Mouse (Mus musculus) heart, embryonic 16.5 days (tissue): ENCODE measurements around the gene Chd2. TPM values are rescaled to one million over a fixed set of nuclear protein-coding genes. Genes with fewer than 3 reads are reported as not detected.
A peak's percentile ranks its signal among the peaks of the same experiment; 100 is the strongest.

Source experiments
- ATAC-seq: fragments of 200-750 bp; cut with Nextera tagmentation; replicated peaks from 2 replicates; pipeline ENCODE4 v1.8.0; 2017; ENCODE audit warnings: moderate number of reproducible peaks; ENCODE audit not compliant: insufficient read depth, low FRiP score; ENCODE audit errors: extremely low read depth
- H3K27ac ChIP-seq: fragments of 300-500 bp; sonication (generic); 2 replicates; pipeline ENCODE4 v1.5.1; 2014; ENCODE audit warnings: mild to moderate bottlenecking, low read length, control low read depth, moderate library complexity
- H3K27me3 ChIP-seq: fragments of 300-500 bp; sonication (generic); 2 replicates; pipeline ENCODE4 v1.6.1; 2014; ENCODE audit warnings: low read length, mixed read lengths; ENCODE audit not compliant: control insufficient read depth, insufficient read depth
- H3K36me3 ChIP-seq: fragments of 300-500 bp; sonication (generic); 2 replicates; pipeline ENCODE4 v1.6.1; 2014; ENCODE audit not compliant: control insufficient read depth, insufficient read depth
- H3K4me1 ChIP-seq: fragments of 300-500 bp; sonication (generic); 2 replicates; pipeline ENCODE4 v1.6.1; 2014; ENCODE audit warnings: low read length, mixed read lengths; ENCODE audit not compliant: control insufficient read depth, insufficient read depth
- H3K4me2 ChIP-seq: fragments of 300-500 bp; sonication (generic); 2 replicates; pipeline ENCODE4 v1.6.1; 2014; ENCODE audit warnings: low read depth, mild to moderate bottlenecking, control low read depth, low read length
- H3K4me3 ChIP-seq: fragments of 300-500 bp; sonication (generic); 2 replicates; pipeline ENCODE4 v1.5.1; 2014; ENCODE audit warnings: mild to moderate bottlenecking, control low read depth, low read length
- H3K9ac ChIP-seq: fragments of 300-500 bp; sonication (generic); 2 replicates; pipeline ENCODE4 v1.6.1; 2014; ENCODE audit warnings: low read length, control low read depth
- H3K9me3 ChIP-seq: fragments of 300-500 bp; sonication (generic); replicated peaks from 2 replicates; pipeline ENCODE4 v1.6.1; 2016; ENCODE audit warnings: low read length; ENCODE audit not compliant: control insufficient read depth
- WGBS: fragments of 180-500 bp; shearing (Covaris S2); extraction: QIAGEN DNeasy Blood & Tissue Kit; methylation state at CpG from one replicate; pipeline ENCODE4 v1.1.7; 2014; 5-methylcytosine and 5-hydroxymethylcytosine counted together
- polyA plus RNA-seq: library from polyadenylated mRNA; unstranded; fragments of >200 nt; fragmentation: Nextera tagmentation; extraction: Ambion mirVana; gene quantifications from 2 replicates; pipeline ENCODE4 v1.2.1, GENCODE M21; 2015

The Chd2 gene
- polyA plus RNA-seq, 1 experiment from 2014 or later: 33.1 TPM

- Histone ChIP-seq H3K9me3 (no peaks in the 10 kb centered on the region), H3K4me1 (peaks cover 16% of the 10 kb centered on the region), H3K4me3 (no peak overlapping the region), H3K36me3 (no peaks in the 10 kb centered on the region), H3K27me3 (peaks cover 17% of the 10 kb centered on the region), H3K27ac (no peak overlapping the region), H3K4me2 (no peak overlapping the region), H3K9ac (no peak overlapping the region)
- ATAC-seq: no peak
- 43% methylated on average over 3 of the region's 3 CpGs for WGBS
Measured at GRCm38 (mm10) chr7:73403538-73403937, 138.1 kb downstream of the Chd2 start.

- Histone ChIP-seq H3K36me3 (no peaks in the 10 kb centered on the region), H3K4me3 (no peak overlapping the region), H3K27ac (no peak overlapping the region), H3K4me2 (no peak overlapping the region), H3K9ac (no peak overlapping the region), H3K27me3 (peaks cover 19% of the 10 kb centered on the region), H3K4me1 (peaks cover 18% of the 10 kb centered on the region), H3K9me3 (no peaks in the 10 kb centered on the region)
- 88% methylated on average over 1 of the region's 1 CpGs for WGBS
- ATAC-seq: no peak
Measured at GRCm38 (mm10) chr7:73402671-73403070, 139.0 kb downstream of the Chd2 start.

GRCm38 (mm10) chr7:73402106-73402505 is 139.5 kb downstream of the Chd2 start:
- H3K27me3 ChIP-seq: peaks cover 23% of the 10 kb centered on the region
- H3K4me1 ChIP-seq: peaks cover 18% of the 10 kb centered on the region
- H3K36me3 ChIP-seq: no peaks in the 10 kb centered on the region
- H3K9me3 ChIP-seq: no peaks in the 10 kb centered on the region
- H3K4me2 ChIP-seq: no peak overlapping the region
- H3K4me3 ChIP-seq: no peak overlapping the region
- WGBS: 60% methylated on average over 2 of the region's 2 CpGs
- no peak for ATAC-seq
- H3K27ac ChIP-seq: no peak overlapping the region
- no peak overlapping the region for H3K9ac ChIP-seq

- 27% methylated on average over 20 of the region's 20 CpGs for WGBS
- H3K4me3 ChIP-seq: peak overlapping the region; percentile 50
- no peaks in the 10 kb centered on the region for H3K36me3 ChIP-seq
- no peak for ATAC-seq
- no peaks in the 10 kb centered on the region for H3K9me3 ChIP-seq
- no peak overlapping the region for H3K27ac ChIP-seq
- peak overlapping the region; percentile 41 for H3K9ac ChIP-seq
- H3K4me1 ChIP-seq: peaks cover 18% of the 10 kb centered on the region
- peak overlapping the region; percentile 68 for H3K4me2 ChIP-seq
- H3K27me3 ChIP-seq: peaks cover 28% of the 10 kb centered on the region
Measured at GRCm38 (mm10) chr7:73400051-73400916, 141.3 kb downstream of the Chd2 start.

- Histone ChIP-seq H3K27ac (no peak overlapping the region), H3K4me3 (peak overlapping the region; percentile 50), H3K4me1 (peaks cover 18% of the 10 kb centered on the region), H3K4me2 (peak overlapping the region; percentile 68), H3K9ac (peak overlapping the region; percentile 41), H3K27me3 (peaks cover 28% of the 10 kb centered on the region), H3K36me3 (no peaks in the 10 kb centered on the region), H3K9me3 (no peaks in the 10 kb centered on the region)
- ATAC-seq: peak; percentile 68
- 3% methylated on average over 19 of the region's 19 CpGs for WGBS
Measured at GRCm38 (mm10) chr7:73399501-73400044, 142.1 kb downstream of the Chd2 start.

- Histone ChIP-seq H3K27ac (no peak overlapping the region), H3K36me3 (no peaks in the 10 kb centered on the region), H3K4me2 (peak overlapping the region; percentile 68), H3K4me1 (peaks cover 18% of the 10 kb centered on the region), H3K4me3 (peak overlapping the region; percentile 50), H3K9me3 (no peaks in the 10 kb centered on the region), H3K9ac (peak overlapping the region; percentile 18), H3K27me3 (peaks cover 28% of the 10 kb centered on the region)
- WGBS: 11% methylated on average over 19 of the region's 19 CpGs
- 0 out of 2 replicates have a peak, but pooled peaks have one; percentile 19 for ATAC-seq
Measured at GRCm38 (mm10) chr7:73398806-73399442, 142.7 kb downstream of the Chd2 start.

GRCm38 (mm10) chr7:73398319-73398718 is 143.3 kb downstream of the Chd2 start:
- WGBS: 12% methylated on average over 11 of the region's 11 CpGs
- Histone ChIP-seq H3K36me3 (no peaks in the 10 kb centered on the region), H3K27me3 (peaks cover 32% of the 10 kb centered on the region), H3K4me2 (peak overlapping the region; percentile 68), H3K4me3 (peak overlapping the region; percentile 7; the same call in 1 of the 2 replicates), H3K4me1 (peaks cover 18% of the 10 kb centered on the region), H3K9me3 (no peaks in the 10 kb centered on the region), H3K27ac (no peak overlapping the region), H3K9ac (no peak overlapping the region)
- no peak; the same call in 1 of the 2 replicates for ATAC-seq

GRCm38 (mm10) chr7:73394013-73394409 is 147.6 kb downstream of the Chd2 start:
- no peaks in the 10 kb centered on the region for H3K9me3 ChIP-seq
- H3K27me3 ChIP-seq: peaks cover 20% of the 10 kb centered on the region
- WGBS: 71% methylated on average over 4 of the region's 4 CpGs
- H3K4me3 ChIP-seq: no peak overlapping the region
- peaks cover 17% of the 10 kb centered on the region for H3K4me1 ChIP-seq
- no peak for ATAC-seq
- H3K4me2 ChIP-seq: peak overlapping the region; percentile 97; the same call in 1 of the 2 replicates
- no peaks in the 10 kb centered on the region for H3K36me3 ChIP-seq
- H3K9ac ChIP-seq: no peak overlapping the region
- H3K27ac ChIP-seq: no peak overlapping the region
